8 mouse cellular contexts compared by ENCODE assay signal in genomic region chr17:27907512-27908205, GRCm38 (mm10). TPM values are rescaled to one million over a fixed set of nuclear protein-coding genes. Genes with fewer than 3 reads are reported as not detected.
A peak's percentile ranks its signal among the peaks of the same experiment; 100 is the strongest.
DNase-seq lines count a peak whose midpoint lies in the region; ATAC-seq and TF ChIP-seq lines count a peak whose summit lies in the region.

No protein-coding gene starts in this region.

- H3K27me3 ChIP-seq in E14TG2a.4 (ENCODE audit: insufficient read depth, low read length), result peaks cover 17% of the 10 kb centered on the region
- no peaks in the 10 kb centered on the region for H3K27me3 ChIP-seq in forebrain, embryonic 14.5 days (replicated peaks; ENCODE audit: control insufficient read depth, insufficient read depth, low read length)
- no peaks in the 10 kb centered on the region for H3K27me3 ChIP-seq in neural tube, embryonic 15.5 days (replicated peaks)

- peak overlapping the region; percentile 89 for H3K9ac ChIP-seq in forebrain, embryonic 14.5 days (ENCODE audit: low read length)
- peak overlapping the region; percentile 81 for H3K9ac ChIP-seq in neural tube, embryonic 15.5 days (replicated peaks)

- H3K4me3 ChIP-seq in E14TG2a.4 (replicated peaks; ENCODE audit: low read length), result peak overlapping the region; percentile 97
- peak overlapping the region; percentile 94 for H3K4me3 ChIP-seq in forebrain, embryonic 14.5 days (ENCODE audit: low read depth, low read length)
- H3K4me3 ChIP-seq in neural tube, embryonic 15.5 days (replicated peaks), result peak overlapping the region; percentile 97

- under 1% methylated on average over 45 of the region's 45 CpGs for WGBS in forebrain, embryonic 14.5 days
- WGBS in neural tube, embryonic 15.5 days, result 0% methylated on average over 45 of the region's 45 CpGs

- ATAC-seq in cerebellum, adult (ENCODE audit: insufficient number of reproducible peaks, low FRiP score, low TSS enrichment), result peak; percentile 37; the same call in 1 of the 2 replicates
- ATAC-seq in forebrain, embryonic 14.5 days, result peak; percentile 49
- no peak for ATAC-seq in neural tube, embryonic 15.5 days (ENCODE audit: low FRiP score)

- H3K27ac ChIP-seq in forebrain, embryonic 14.5 days (ENCODE audit: low read depth, low read length), result peak overlapping the region; percentile 15; the same call in 1 of the 2 replicates
- H3K27ac ChIP-seq in neural tube, embryonic 15.5 days (replicated peaks), result peak overlapping the region; percentile 67

- peak; percentile 94 for DNase-seq in forebrain, embryonic 14.5 days (ENCODE audit: low spot score)
- peak; percentile 94 to 96 for DNase-seq in heart, postnatal 14 days
- DNase-seq in layer of hippocampus, adult 11-12 months (ENCODE audit: low spot score), result peak; percentile 95
- DNase-seq in lung, adult 18-20 months, result peak; percentile 93 to 94
- peak; percentile 93 for DNase-seq in testis, postnatal 14 days (ENCODE audit: low spot score)

- H3K4me1 ChIP-seq in E14TG2a.4 (replicated peaks; ENCODE audit: low read depth, low read length), result peaks cover 45% of the 10 kb centered on the region
- H3K4me1 ChIP-seq in forebrain, embryonic 14.5 days (ENCODE audit: control insufficient read depth, insufficient read depth, low read length), result peaks cover 23% of the 10 kb centered on the region
- H3K4me1 ChIP-seq in neural tube, embryonic 15.5 days, result peaks cover 40% of the 10 kb centered on the region

- H3K4me2 ChIP-seq in forebrain, embryonic 14.5 days (ENCODE audit: low read length), result peak overlapping the region; percentile 92
- peak overlapping the region; percentile 83 for H3K4me2 ChIP-seq in neural tube, embryonic 15.5 days

- no peaks in the 10 kb centered on the region for H3K9me3 ChIP-seq in E14TG2a.4 (ENCODE audit: low read length)
- H3K9me3 ChIP-seq in forebrain, embryonic 14.5 days (replicated peaks; ENCODE audit: control insufficient read depth, low read length), result no peaks in the 10 kb centered on the region
- H3K9me3 ChIP-seq in neural tube, embryonic 15.5 days (replicated peaks), result no peaks in the 10 kb centered on the region

- H3K36me3 ChIP-seq in E14TG2a.4 (ENCODE audit: insufficient read depth, low read length), result peaks cover 27% of the 10 kb centered on the region
- H3K36me3 ChIP-seq in forebrain, embryonic 14.5 days (ENCODE audit: control insufficient read depth, insufficient read depth, low read length), result peaks cover 22% of the 10 kb centered on the region
- H3K36me3 ChIP-seq in neural tube, embryonic 15.5 days, result peaks cover 19% of the 10 kb centered on the region

- intact Hi-C loops in heart, postnatal 14 days (cut with DNase I), result loop anchor here (2.0 to 5.0 kb wide), 4 partner anchors 67 to 255 kb away; no protein-coding TSS in a partner anchor

- no peak for TF ChIP-seq CTCF in E14TG2a.4 (conservative IDR thresholded peaks at IDR 0.05; ENCODE audit: low read length)

RNA-seq across cellular contexts. Expression of gene Anks1, which starts 1.4 kb away (rescaled TPM):
- 39.4 and 40.3 TPM in 2 replicates for polyA plus RNA-seq in forebrain, embryonic 14.5 days (2014; fragmentation: Nextera tagmentation; extraction: Ambion mirVana)
- 10 to 100 TPM; 75.5 to 79.3 TPM for total RNA-seq in heart, postnatal 14 days (2021)
- polyA plus RNA-seq in neural tube, embryonic 15.5 days (2015; fragmentation: Nextera tagmentation; extraction: Ambion mirVana), result 46.3 and 50.4 TPM in 2 replicates

RNA-seq across cellular contexts. Expression of gene Taf11, which starts 2.0 kb away (rescaled TPM):
- 65.2 and 66.1 TPM in 2 replicates for polyA plus RNA-seq in forebrain, embryonic 14.5 days (2014; fragmentation: Nextera tagmentation; extraction: Ambion mirVana)
- 10 to 100 TPM; 21.6 to 23.7 TPM for total RNA-seq in heart, postnatal 14 days (2021)
- 52.6 and 58.4 TPM in 2 replicates for polyA plus RNA-seq in neural tube, embryonic 15.5 days (2015; fragmentation: Nextera tagmentation; extraction: Ambion mirVana)

RNA-seq across cellular contexts. Expression of gene Uhrf1bp1, which starts 51.4 kb away (rescaled TPM):
- 4.3 and 5.3 TPM in 2 replicates for polyA plus RNA-seq in forebrain, embryonic 14.5 days (2014; fragmentation: Nextera tagmentation; extraction: Ambion mirVana)
- 10 to 100 TPM; 14.3 to 18.7 TPM for total RNA-seq in heart, postnatal 14 days (2021)
- polyA plus RNA-seq in neural tube, embryonic 15.5 days (2015; fragmentation: Nextera tagmentation; extraction: Ambion mirVana), result 6.0 and 6.1 TPM in 2 replicates
